Mouse (Mus musculus): ENCODE data around the gene Nup188.

Nup188 gene

GRCm38 (mm10) chr2:30256616-30257350 lies 29.4 kb upstream of the Nup188 start:
- no peak for DNase-seq (ENCODE audit: low spot score in 2 of 2)

DNA sequence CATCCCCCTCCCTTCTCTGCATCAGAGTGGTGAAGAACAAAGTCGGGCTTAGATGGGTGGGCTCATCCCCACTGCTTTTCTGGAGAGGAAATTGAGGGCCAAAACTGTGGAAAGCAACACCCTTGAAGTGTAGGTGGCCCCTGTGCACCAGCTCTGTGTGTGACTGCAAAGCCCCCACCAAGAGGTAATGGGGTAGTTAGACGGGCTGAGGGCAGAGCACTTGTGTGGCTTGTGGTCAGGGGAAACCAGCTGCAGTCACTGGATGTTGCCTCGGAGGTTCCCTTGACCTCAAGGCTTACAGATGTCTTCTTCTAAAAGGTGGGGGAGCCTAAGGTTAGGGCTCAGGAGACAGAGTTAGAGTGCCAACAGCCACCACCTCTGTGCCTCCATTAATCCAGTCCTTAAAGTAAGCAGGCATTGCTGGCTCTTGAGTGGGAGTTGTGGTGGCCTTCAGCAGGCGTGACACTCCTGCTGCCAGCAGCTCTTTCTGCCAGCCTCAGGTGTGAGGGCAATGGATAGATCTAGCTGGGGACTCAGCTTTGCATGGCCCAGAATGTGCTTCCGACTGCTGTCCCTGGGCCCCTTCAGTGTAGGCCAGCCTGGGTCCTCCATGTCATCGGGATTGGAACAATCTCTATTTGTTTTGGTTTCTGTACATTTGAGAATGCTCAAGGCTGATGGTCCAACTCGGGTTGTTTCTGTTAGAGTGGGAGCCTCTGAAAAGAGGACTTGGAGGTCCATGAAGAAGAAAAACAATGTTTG lies 28.3 kb upstream of the Nup188 start:
- no peak for DNase-seq (ENCODE audit: low spot score in 2 of 2)

DNA sequence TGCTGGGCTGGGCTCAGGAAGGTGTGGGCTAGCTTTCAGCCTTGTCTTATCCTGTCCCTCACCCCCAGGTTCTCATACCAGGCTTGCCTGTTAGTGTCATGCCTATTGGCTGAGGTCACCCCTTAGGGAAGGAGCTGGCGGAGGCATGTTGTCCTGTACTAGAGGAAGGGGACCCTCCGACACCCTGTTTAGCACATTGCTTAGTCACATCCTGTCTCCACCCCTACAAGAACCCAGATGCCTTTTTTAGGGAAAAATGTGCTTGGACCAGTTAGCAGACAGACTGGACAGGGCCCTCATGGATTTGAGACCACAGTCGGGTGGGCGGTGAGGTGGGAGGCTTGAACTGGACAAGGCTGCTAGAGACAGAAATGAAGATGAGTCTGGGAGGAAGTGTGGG lies 27.6 kb upstream of the Nup188 start:
- DNase-seq (ENCODE audit: low spot score in 2 of 2): no peak

DNA sequence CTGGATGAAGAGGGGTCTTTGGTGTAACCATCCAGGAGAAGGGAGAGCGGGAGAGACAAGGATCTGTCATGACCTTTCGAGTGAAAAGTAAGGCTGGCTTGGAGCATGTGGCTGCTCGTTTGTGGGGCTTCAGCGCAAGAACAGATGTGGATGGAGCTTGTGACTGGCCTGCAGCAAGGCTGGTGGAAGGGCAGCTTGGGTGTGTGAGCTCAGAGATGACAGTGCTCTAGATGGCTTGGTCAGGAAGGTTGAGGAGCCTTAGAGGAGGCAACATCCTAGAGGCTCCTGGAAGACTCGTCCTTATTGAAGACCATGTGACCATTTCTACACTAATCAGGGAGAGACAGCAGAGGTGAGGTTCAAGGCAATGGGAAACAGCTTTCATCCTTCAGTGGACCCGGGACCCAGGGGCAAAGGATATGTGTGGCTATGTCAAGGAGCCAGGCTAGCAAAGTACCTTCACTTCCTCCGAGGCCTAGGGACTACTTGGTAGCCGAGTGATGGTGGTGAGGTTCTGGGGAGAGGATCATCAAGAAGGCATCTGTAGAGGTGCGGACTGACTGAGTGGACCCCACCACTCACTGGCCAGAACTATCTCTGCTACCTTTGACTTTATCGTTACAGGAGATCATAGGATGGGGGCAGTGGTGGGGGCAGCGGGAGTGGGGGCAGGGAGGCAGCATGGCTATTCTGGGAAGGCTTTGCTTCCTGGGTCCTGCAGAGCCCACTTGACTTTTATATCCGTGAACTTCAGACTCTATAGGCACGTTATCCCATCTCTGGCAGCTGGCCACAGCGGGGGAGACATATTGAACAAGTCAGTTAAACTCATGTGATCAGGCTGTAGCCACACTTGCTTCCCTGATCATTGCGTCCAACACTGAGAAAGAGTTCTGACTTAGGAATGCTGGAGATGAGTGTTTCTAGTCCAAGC lies 26.8 kb upstream of the Nup188 start:
- no peak for DNase-seq (ENCODE audit: low spot score in 2 of 2)

- no peak for DNase-seq (ENCODE audit: low spot score in 2 of 2)
Measured at GRCm38 (mm10) chr2:30261064-30261736, 25.0 kb upstream of the Nup188 start.

GRCm38 (mm10) chr2:30261921-30262839 lies 24.0 kb upstream of the Nup188 start:
- DNase-seq (ENCODE audit: low spot score in 2 of 2): no peak

DNA sequence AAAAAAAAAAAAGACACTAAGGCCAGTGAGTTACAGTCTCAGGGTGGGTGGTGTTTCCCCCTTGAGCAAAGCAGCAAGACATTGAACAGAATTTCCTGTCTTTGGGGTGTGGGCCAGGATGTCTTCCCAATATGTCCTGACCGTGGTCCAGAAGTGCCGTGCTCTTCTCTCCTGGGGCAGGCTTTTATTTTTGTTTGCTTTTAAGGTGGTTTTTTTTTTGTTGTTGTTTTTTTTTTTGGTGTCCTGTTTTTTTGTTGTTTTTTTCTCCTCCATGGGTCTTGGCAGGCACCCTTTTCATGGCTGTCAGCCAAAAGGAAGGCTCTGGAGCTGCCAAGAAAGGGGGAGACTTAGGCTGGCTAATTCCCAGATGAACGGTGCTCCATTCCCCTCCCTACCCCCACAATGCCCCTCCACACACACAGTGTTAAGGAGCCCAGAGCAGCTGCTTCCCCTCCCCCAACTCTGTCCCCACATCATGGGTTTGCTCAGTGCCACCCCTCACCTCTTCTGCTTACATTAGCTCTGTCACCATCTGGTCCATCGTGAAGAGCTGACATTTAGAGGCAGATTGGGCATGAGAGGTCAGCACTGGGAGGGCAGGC lies 23.3 kb upstream of the Nup188 start:
- DNase-seq (ENCODE audit: low spot score in 2 of 2): no peak

DNA sequence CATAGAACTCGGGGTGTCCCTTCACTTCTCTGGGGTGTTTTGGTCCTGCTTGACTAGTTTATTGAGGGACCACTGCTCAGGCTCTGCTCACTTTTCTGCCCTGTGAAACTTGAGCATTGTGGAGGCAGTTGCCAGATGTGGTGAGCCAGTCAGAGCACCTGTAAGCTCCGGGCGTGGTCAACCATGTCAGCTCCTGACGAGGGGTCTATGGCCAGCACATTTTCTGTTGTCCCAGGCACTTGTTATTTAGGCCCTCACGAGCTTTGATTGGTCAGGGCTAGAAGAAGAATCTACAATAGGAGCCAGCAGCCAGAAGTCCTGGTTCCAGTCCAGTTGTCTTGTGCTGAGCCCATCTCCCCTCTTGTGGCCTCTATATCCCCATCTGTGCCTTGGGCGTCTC lies 22.4 kb upstream of the Nup188 start:
- no peak for DNase-seq (ENCODE audit: low spot score in 2 of 2)

DNA sequence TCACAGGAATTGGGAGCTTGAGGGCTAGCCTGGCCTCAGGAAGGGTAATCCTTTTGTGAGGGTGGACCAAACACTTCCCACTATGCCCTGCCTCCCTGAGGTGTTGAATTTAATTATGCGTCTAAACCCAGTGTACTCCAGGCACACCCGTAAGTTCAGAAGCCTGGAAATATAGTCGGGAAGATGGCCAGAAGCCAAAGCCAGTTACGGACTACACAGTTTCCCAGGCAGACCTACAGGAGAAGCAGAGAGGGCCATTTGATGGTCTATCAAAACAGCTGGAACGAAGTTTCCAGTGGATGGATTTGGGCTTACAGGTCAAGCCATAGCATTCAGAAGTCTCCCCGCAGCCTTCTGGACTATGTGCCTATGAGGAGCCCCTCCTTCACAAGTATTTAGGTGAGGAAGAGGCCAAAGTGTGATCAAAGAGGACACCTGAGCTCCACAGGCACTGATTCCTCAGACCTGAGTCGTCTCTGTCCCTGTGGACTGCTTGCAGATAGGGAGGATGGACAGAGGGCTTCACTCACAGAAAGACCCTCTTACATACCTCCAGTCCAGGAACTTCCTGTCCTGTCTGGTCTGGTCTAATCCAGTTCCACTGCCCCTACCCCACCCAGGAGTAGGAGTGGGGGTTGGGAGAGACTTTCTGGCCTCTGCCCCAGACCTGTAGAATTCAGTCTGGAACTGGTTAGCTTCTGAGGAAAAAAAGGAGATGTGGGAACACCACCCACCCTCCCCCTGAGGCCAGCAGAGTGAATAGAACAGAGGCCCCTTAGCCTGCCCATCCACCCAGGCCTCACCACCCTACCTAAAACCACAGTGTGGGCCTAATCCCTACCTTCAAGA lies 21.3 kb upstream of the Nup188 start:
- DNase-seq (ENCODE audit: low spot score in 2 of 2): no peak

GRCm38 (mm10) chr2:30265767-30266253 lies 20.4 kb upstream of the Nup188 start, which contains the start of gene Phyhd1:
Phyhd1 (plus strand) TSS chr2:30266203.
- DNase-seq (ENCODE audit: low spot score in 2 of 2): peak in 1 of 2 experiments; percentile 61

- peak; percentile 72 to 79 for DNase-seq (ENCODE audit: low spot score in 2 of 2)
Measured at GRCm38 (mm10) chr2:30266392-30266941, 19.7 kb upstream of the Nup188 start.

- no peak for DNase-seq (ENCODE audit: low spot score in 2 of 2)
Measured at GRCm38 (mm10) chr2:30267466-30267865, 18.7 kb upstream of the Nup188 start.

GRCm38 (mm10) chr2:30268371-30268770 lies 17.8 kb upstream of the Nup188 start:
- DNase-seq (ENCODE audit: low spot score in 2 of 2): no peak

GRCm38 (mm10) chr2:30269241-30269990 lies 16.8 kb upstream of the Nup188 start:
- no peak for DNase-seq (ENCODE audit: low spot score in 2 of 2)

GRCm38 (mm10) chr2:30270134-30270533 lies 16.1 kb upstream of the Nup188 start:
- DNase-seq (ENCODE audit: low spot score in 2 of 2): peak in 1 of 2 experiments; percentile 58

- no peak for DNase-seq (ENCODE audit: low spot score in 2 of 2)
Measured at GRCm38 (mm10) chr2:30280743-30281142, 5.5 kb upstream of the Nup188 start, which contains the start of gene Gm28038. Gm28038 (plus strand) TSS chr2:30281043.

DNA sequence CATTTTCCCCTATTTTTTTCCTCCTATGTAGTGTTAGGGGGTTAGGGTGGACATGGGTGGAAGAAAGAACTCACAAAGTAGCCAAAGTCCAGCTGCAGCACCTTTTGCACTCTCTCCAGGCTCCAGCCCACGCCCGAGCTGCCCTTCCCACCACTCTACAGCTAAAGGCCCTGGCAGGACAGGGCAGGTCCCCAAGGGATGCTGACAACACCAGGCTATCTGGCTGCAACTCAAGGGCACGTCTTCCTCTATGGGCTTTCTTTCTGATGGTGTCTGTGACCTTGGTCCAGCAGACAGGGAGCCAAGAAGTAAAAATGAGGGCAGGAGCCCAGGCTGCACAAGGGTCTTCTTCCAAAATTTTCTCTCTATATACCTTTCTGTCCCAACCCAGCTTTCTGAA lies 4.5 kb upstream of the Nup188 start:
- no peak for DNase-seq (ENCODE audit: low spot score in 2 of 2)

- no peak for DNase-seq (ENCODE audit: low spot score in 2 of 2)
Measured at GRCm38 (mm10) chr2:30283193-30283592, 3.0 kb upstream of the Nup188 start.
